ENCODE assay signal across 18 mouse cellular contexts in genomic region chr2:163744801-163745570, GRCm38 (mm10). TPM values are rescaled to one million over a fixed set of nuclear protein-coding genes. Genes with fewer than 3 reads are reported as not detected.
A peak's percentile ranks its signal among the peaks of the same experiment; 100 is the strongest.
DNase-seq lines count a peak whose midpoint lies in the region; ATAC-seq and TF ChIP-seq lines count a peak whose summit lies in the region.
"Had no signal": no experiment of that assay in that cellular context is flagged by ENCODE, and none has a peak within 500 bp of the region (broad histone marks: within the 10 kb centered on the region; RNA-seq: fewer than 3 reads in every experiment).

No protein-coding gene starts in this region.

- H3K4me3 ChIP-seq in gastrocnemius, adult 2 months, result no peak overlapping the region
- H3K4me3 ChIP-seq: neural tube, embryonic 15.5 days had no signal

- H3K27ac ChIP-seq in gastrocnemius, adult 2 months, result no peak overlapping the region
- H3K27ac ChIP-seq: hindbrain, embryonic 14.5 days; neural tube, embryonic 15.5 days had no signal

- peak; percentile 9 for DNase-seq in gastrocnemius, adult 2 months
- no peak for DNase-seq in gastrocnemius, adult 8-10 months (ENCODE audit: low spot score in 2 of 2)
- DNase-seq in B cell, adult 2 months, result peak; percentile 39 to 40
- peak; percentile 73 to 87 for DNase-seq in thymus, adult 18-20 months
- DNase-seq in lung, postnatal 14 days, result no peak
- DNase-seq in retina, postnatal 1 day, result no peak
- DNase-seq in kidney, adult 11 months, result no peak
- DNase-seq: adrenal gland, postnatal 36 days; cerebellum, postnatal 10 days; gastrocnemius, postnatal 36 days; kidney, adult 2 months; kidney, postnatal 25 days; layer of hippocampus, adult 9-11 months; left cerebral cortex, postnatal 4 days; right cerebral cortex, adult 18-20 months had no signal

- intact Hi-C loops in gastrocnemius, adult 2 months (cut with DNase I), result no loop called here

- ATAC-seq in granulocyte monocyte progenitor cell, adult 5-6 weeks (replicated peaks; ENCODE audit: poor library complexity, severe bottlenecking), result peak; percentile 64

- no peak for TF ChIP-seq CTCF in gastrocnemius, adult 2 months (IDR thresholded peaks at IDR 0.05)

RNA-seq across cellular contexts. Expression of gene Ada, which starts 5.1 kb away (rescaled TPM):
- under 1 TPM; 0.38 to 0.39 TPM for total RNA-seq in gastrocnemius, adult 2 months (2021)
- 1 to 10 TPM in 1 of 4 experiments, under 1 TPM in 2, not detected in 1; 0.34 to 1.2 (median 0.62) TPM for total RNA-seq in gastrocnemius, adult 8-10 months (2022)
- total RNA-seq in granulocyte monocyte progenitor cell, adult 5-6 weeks (2014; fragmentation: Nextera tagmentation), result 14.7 and 22.8 TPM in 2 replicates
- total RNA-seq in granulocyte monocyte progenitor cell, adult 5-6 weeks (2017), result 17.0 and 19.3 TPM in 2 replicates

Comparison
In these comparisons a context has a peak if more than half of its experiments do, and no peak if none do; other contexts are left out.
1. DNase-seq: peak in gastrocnemius, adult 2 months (single experiment), B cell, adult 2 months (2 of 2) and thymus, adult 18-20 months (2 of 2); none in gastrocnemius, adult 8-10 months (0 of 2), lung, postnatal 14 days (single experiment), retina, postnatal 1 day (single experiment) and kidney, adult 11 months (single experiment).
2. RNA of gene Ada, which starts 5.1 kb away (total RNA-seq): 14.7 to 22.8 TPM in granulocyte monocyte progenitor cell, adult 5-6 weeks; 0.34 to 1.2 TPM in gastrocnemius, adult 8-10 months and 0.38 to 0.39 TPM in gastrocnemius, adult 2 months; every median in the first group is over 4 times any median in the second.